Mouse (Mus musculus) erythroblast, embryonic 14.5 days (primary cell): ENCODE results near the gene Tspan10.

ENCODE experiments used
- GATA1 ChIP-seq: IDR thresholded peaks from 2 replicates; pipeline ENCODE4 v1.6.1; 2012; ENCODE audit warnings: low read length, inconsistent platforms, mixed read lengths
- TAL1 ChIP-seq: IDR thresholded peaks from 3 replicates; pipeline ENCODE4 v1.6.1; 2012; ENCODE audit warnings: low read length, inconsistent platforms, mixed read lengths

DNA sequence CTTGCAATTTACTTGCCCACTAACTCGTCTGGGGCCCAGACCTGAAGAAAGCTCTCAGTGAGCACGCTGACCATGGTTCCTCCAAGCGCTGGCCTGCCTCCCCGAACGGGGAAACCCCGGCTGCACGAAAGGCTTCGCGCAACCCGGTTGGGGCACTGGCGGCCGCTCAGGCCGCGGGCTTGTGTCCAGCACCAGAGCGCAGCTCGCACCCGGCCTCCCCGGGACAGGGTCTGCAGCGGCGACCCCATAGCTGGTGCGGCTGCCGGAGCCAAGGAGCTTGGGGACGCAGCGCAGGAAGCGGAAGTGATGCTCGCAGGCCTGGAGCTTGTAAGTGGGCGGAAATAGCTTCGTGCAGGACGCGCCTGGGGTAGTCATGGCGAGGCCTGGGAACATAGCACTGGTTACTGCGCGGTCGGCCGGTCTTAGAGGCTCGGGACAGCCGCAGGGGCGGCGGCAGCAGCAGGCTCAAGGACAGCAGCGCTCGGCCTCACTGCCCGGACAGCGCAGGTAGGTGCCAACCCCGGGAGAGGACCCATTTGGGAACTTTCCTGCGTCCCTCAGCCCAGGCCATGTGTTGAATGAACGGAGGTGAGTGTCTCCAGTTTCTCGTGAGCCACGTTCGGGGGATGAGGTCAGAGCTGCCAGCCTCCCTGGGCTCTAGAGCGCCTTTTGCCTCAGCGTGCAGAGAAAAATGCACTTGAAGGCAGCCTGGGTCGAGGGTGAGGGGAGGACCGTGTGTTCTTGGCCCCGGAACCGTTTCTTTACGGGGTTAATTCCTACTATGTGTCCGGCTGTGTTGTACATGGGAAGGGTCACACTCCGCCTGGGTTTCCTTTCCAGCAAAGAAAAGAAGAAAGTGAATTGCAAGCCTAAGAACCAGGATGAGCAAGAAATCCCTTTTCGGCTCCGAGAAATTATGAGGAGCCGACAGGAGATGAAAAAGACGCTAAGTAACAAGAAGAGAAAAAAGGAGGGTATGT, 15.6 kb downstream of the Tspan10 start, which contains the start of the genes Oxld1 and Ccdc137:
- TF ChIP-seq GATA1, result no peak
- TF ChIP-seq TAL1, result no peak
